Mouse (Mus musculus) heart, postnatal 0 days (tissue): ENCODE data around the gene Gpld1.

Experiments used
- CTCF ChIP-seq: IDR thresholded peaks from 2 replicates; pipeline ENCODE4 v1.5.1; 2016; ENCODE audit warnings: antibody characterized with exemption, control low read depth, low read depth
- EP300 ChIP-seq: IDR thresholded peaks from 2 replicates; pipeline ENCODE4 v1.6.1; 2016; ENCODE audit warnings: antibody characterized with exemption, low read depth

GRCm38 (mm10) chr13:24955500-24955899, 12.5 kb downstream of the Gpld1 start:
- no peak for TF ChIP-seq CTCF
- TF ChIP-seq EP300: no peak
